Mouse (Mus musculus) neural tube, embryonic 15.5 days (tissue): ENCODE data around the gene Nsmce1. TPM values are rescaled to one million over a fixed set of nuclear protein-coding genes. Genes with fewer than 3 reads are reported as not detected.

Source experiments
- ATAC-seq: fragments of 200-750 bp; cut with Nextera tagmentation; 2 replicates; pipeline ENCODE4 v1.8.0; 2017; ENCODE audit warnings: mild to moderate bottlenecking, moderate TSS enrichment, moderate library complexity; ENCODE audit not compliant: low FRiP score
- H3K27ac ChIP-seq: fragments of 300-500 bp; sonication (generic); replicated peaks from 2 replicates; pipeline ENCODE4 v1.5.1; 2015; ENCODE audit warnings: mild to moderate bottlenecking, inconsistent platforms
- H3K27me3 ChIP-seq: fragments of 300-500 bp; sonication (generic); replicated peaks from 2 replicates; pipeline ENCODE4 v1.6.1; 2015; ENCODE audit warnings: inconsistent platforms
- H3K36me3 ChIP-seq: fragments of 300-500 bp; sonication (generic); 2 replicates; pipeline ENCODE4 v1.6.1; 2015; ENCODE audit warnings: inconsistent platforms
- H3K4me1 ChIP-seq: fragments of 300-500 bp; sonication (generic); 2 replicates; pipeline ENCODE4 v1.6.1; 2015; ENCODE audit warnings: inconsistent platforms
- H3K4me2 ChIP-seq: fragments of 300-500 bp; sonication (generic); 2 replicates; pipeline ENCODE4 v1.6.1; 2015; ENCODE audit warnings: inconsistent platforms, mild to moderate bottlenecking, moderate library complexity
- H3K4me3 ChIP-seq: fragments of 300-500 bp; sonication (generic); replicated peaks from 2 replicates; pipeline ENCODE4 v1.5.1; 2015; ENCODE audit warnings: mild to moderate bottlenecking, inconsistent platforms
- H3K9ac ChIP-seq: fragments of 300-500 bp; sonication (generic); replicated peaks from 2 replicates; pipeline ENCODE4 v1.6.1; 2015; ENCODE audit warnings: mild to moderate bottlenecking, inconsistent platforms
- H3K9me3 ChIP-seq: fragments of 300-500 bp; sonication (generic); replicated peaks from 2 replicates; pipeline ENCODE4 v1.6.1; 2016; ENCODE audit warnings: inconsistent platforms
- WGBS: fragments of 180-500 bp; shearing (Covaris S2); methylation state at CpG from one replicate; pipeline ENCODE4 v1.1.7; 2015; ENCODE audit warnings: mixed read lengths; 5-methylcytosine and 5-hydroxymethylcytosine counted together
- polyA plus RNA-seq: library from polyadenylated mRNA; unstranded; fragments of >200 nt; fragmentation: Nextera tagmentation; extraction: Ambion mirVana; gene quantifications from 2 replicates; pipeline ENCODE4 v1.2.1, GENCODE M21; 2015

Nsmce1 gene
- polyA plus RNA-seq, 1 experiment from 2014 or later: 87.8 TPM

DNA sequence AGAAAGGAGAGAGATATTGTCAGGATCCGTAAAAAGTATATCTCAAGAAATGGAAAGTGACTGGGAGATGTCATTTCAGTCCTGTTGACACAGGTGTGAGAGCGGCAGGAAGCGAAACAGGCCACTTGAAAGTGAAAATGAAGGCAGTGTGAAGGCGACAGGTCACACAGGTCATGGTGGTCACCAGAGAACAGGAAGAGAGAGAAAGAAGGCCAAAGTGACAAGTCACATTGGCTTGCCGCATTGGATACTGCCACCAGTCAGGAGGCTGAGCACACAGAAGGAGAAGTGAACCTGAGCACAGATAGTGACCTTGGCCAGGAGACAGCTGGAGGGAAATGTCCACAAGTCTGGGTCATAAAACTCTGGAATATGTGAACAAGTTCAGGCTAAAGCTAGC, 20.0 kb upstream of the Nsmce1 start:
- H3K27me3 ChIP-seq: no peaks in the 10 kb centered on the region

DNA sequence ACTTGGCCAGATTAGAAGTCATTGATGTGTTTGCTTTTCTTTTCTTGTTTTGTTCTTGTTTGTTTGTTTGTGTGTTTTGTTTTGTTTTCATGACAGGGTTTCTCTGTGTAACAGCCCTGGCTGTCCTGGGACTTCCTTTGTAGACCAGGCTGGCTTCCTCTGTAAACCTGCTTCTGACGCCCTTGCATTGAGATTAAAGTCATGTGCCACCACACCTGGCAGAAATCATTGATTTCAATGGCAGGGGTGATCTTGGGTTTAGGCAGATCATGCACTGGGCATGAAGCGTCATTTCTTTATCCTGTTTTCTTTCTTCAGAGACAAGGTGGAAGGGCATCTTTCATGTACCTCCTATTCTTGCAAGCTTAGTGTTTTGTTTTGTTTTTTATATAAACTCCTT, 15.9 kb upstream of the Nsmce1 start:
- H3K4me3 ChIP-seq: no peak overlapping the region
- H3K9me3 ChIP-seq: no peaks in the 10 kb centered on the region
- H3K4me1 ChIP-seq: no peaks in the 10 kb centered on the region
- no peak overlapping the region for H3K9ac ChIP-seq
- WGBS: 87% methylated on average over 2 of the region's 2 CpGs
- no peaks in the 10 kb centered on the region for H3K27me3 ChIP-seq
- no peaks in the 10 kb centered on the region for H3K36me3 ChIP-seq
- H3K27ac ChIP-seq: no peak overlapping the region
- no peak overlapping the region for H3K4me2 ChIP-seq
- no peak for ATAC-seq

More for the DNA sequence above, 20.0 kb upstream of the Nsmce1 start:
- no peaks in the 10 kb centered on the region for H3K9me3 ChIP-seq
- 85% methylated on average over 5 of the region's 5 CpGs for WGBS
- H3K4me3 ChIP-seq: no peak overlapping the region
- no peak overlapping the region for H3K4me2 ChIP-seq
- H3K4me1 ChIP-seq: no peaks in the 10 kb centered on the region
- H3K9ac ChIP-seq: no peak overlapping the region
- ATAC-seq: no peak
- no peaks in the 10 kb centered on the region for H3K36me3 ChIP-seq
- no peak overlapping the region for H3K27ac ChIP-seq

GRCm38 (mm10) chr7:125505568-125505967, 14.2 kb upstream of the Nsmce1 start:
- no peaks in the 10 kb centered on the region for H3K27me3 ChIP-seq
- H3K4me2 ChIP-seq: no peak overlapping the region
- no peak overlapping the region for H3K27ac ChIP-seq
- WGBS: 88% methylated on average over 10 of the region's 10 CpGs
- H3K36me3 ChIP-seq: no peaks in the 10 kb centered on the region
- H3K9ac ChIP-seq: no peak overlapping the region
- no peak overlapping the region for H3K4me3 ChIP-seq
- no peak for ATAC-seq
- H3K9me3 ChIP-seq: no peaks in the 10 kb centered on the region
- no peaks in the 10 kb centered on the region for H3K4me1 ChIP-seq

DNA sequence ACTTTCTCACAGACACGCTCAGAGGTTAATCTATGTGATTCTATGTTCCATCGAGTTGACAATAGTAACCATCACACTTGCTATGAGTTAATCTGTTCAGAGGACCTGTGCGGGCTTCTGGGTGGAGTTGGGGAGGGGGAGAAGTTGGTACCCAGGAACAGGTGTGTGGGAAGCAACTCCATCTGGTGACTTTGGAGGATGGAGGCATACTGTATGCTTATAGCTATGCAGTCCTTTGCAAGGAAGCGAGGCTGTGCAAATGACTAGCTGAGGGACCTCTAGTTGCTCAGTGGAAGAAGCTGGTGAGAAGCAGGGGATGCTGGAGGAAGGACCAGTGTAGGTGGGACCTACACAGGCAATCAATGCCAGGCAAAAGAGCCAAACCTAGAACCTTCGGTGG, 13.2 kb upstream of the Nsmce1 start:
- Histone ChIP-seq H3K9me3 (no peaks in the 10 kb centered on the region), H3K27me3 (no peaks in the 10 kb centered on the region), H3K4me1 (no peaks in the 10 kb centered on the region), H3K27ac (no peak overlapping the region), H3K9ac (no peak overlapping the region), H3K36me3 (no peaks in the 10 kb centered on the region), H3K4me2 (no peak overlapping the region), H3K4me3 (no peak overlapping the region)
- 93% methylated on average over 5 of the region's 5 CpGs for WGBS
- ATAC-seq: no peak

DNA sequence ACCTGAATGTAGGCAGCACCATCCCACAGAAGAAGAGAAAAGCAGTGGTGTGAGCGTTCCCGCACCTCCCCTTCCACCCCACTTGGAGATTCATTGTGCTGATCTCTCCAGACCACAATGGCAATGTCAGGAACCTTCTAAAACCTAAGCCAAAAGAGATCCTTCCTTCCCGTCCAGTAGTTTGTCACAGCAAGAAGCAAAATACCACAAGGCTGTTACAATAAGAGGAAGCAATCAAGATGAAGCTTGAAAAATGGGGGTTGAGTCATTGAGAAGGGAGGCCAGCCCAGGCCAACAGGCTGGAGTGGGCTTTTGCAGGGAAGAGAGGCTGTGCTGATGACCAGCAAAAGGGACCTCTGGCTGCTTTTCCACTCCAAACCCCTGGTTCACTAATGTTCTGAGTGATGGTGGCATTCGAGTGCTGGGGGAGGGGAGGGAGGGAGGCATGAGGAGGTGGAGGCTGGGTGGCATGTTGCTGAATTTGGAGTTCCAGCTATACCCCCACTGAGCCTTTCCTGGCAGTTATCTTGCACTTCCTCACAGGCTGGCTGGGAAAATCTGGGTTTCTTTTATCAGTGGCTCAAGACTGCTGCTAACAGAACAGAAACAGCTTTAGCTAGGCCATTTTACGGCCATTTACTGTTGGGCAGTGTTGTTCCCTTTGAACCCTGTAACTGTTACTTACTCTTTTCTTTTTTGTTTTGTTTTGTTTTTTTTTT, 12.1 kb upstream of the Nsmce1 start:
- H3K9ac ChIP-seq: no peak overlapping the region
- H3K36me3 ChIP-seq: no peaks in the 10 kb centered on the region
- H3K9me3 ChIP-seq: no peaks in the 10 kb centered on the region
- no peaks in the 10 kb centered on the region for H3K4me1 ChIP-seq
- H3K27ac ChIP-seq: no peak overlapping the region
- no peak overlapping the region for H3K4me3 ChIP-seq
- H3K4me2 ChIP-seq: no peak overlapping the region
- 78% methylated on average over 5 of the region's 5 CpGs for WGBS
- H3K27me3 ChIP-seq: no peaks in the 10 kb centered on the region
- no peak for ATAC-seq

DNA sequence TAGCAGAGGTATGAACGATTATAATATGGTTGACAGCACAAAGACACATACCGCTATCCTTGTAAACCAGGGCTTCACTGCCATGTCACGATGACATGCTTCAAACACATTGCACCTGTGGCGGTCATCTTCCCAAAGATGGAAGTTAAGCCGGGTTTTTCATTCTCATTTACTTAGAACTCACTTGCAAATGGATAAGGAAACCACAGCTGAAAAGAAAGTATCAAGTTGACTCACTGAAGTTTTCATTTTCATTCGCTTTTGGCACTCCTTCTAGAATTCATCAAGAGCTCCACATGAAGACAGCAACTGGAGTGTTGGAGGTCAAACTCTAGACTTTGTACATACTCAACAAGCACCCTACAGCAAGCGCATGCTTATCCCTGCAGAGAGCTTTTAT, 9.5 kb upstream of the Nsmce1 start:
- Histone ChIP-seq H3K9ac (no peak overlapping the region), H3K27ac (no peak overlapping the region), H3K9me3 (no peaks in the 10 kb centered on the region), H3K4me2 (no peak overlapping the region), H3K4me3 (no peak overlapping the region), H3K36me3 (no peaks in the 10 kb centered on the region), H3K27me3 (no peaks in the 10 kb centered on the region), H3K4me1 (no peaks in the 10 kb centered on the region)
- 90% methylated on average over 7 of the region's 7 CpGs for WGBS
- no peak for ATAC-seq

GRCm38 (mm10) chr7:125499927-125500868, 8.8 kb upstream of the Nsmce1 start:
- no peaks in the 10 kb centered on the region for H3K9me3 ChIP-seq
- H3K9ac ChIP-seq: no peak overlapping the region
- WGBS: 73% methylated on average over 13 of the region's 13 CpGs
- H3K27ac ChIP-seq: no peak overlapping the region
- no peaks in the 10 kb centered on the region for H3K36me3 ChIP-seq
- no peak overlapping the region for H3K4me3 ChIP-seq
- no peaks in the 10 kb centered on the region for H3K27me3 ChIP-seq
- no peaks in the 10 kb centered on the region for H3K4me1 ChIP-seq
- no peak for ATAC-seq
- H3K4me2 ChIP-seq: no peak overlapping the region

- H3K27me3 ChIP-seq: no peaks in the 10 kb centered on the region
- no peak overlapping the region for H3K27ac ChIP-seq
- no peak overlapping the region for H3K4me3 ChIP-seq
- 82% methylated on average over 6 of the region's 6 CpGs for WGBS
- no peaks in the 10 kb centered on the region for H3K36me3 ChIP-seq
- no peaks in the 10 kb centered on the region for H3K9me3 ChIP-seq
- no peak overlapping the region for H3K9ac ChIP-seq
- H3K4me1 ChIP-seq: peaks cover 9% of the 10 kb centered on the region
- no peak for ATAC-seq
- H3K4me2 ChIP-seq: no peak overlapping the region
Measured at GRCm38 (mm10) chr7:125495864-125496440, 4.6 kb upstream of the Nsmce1 start.

DNA sequence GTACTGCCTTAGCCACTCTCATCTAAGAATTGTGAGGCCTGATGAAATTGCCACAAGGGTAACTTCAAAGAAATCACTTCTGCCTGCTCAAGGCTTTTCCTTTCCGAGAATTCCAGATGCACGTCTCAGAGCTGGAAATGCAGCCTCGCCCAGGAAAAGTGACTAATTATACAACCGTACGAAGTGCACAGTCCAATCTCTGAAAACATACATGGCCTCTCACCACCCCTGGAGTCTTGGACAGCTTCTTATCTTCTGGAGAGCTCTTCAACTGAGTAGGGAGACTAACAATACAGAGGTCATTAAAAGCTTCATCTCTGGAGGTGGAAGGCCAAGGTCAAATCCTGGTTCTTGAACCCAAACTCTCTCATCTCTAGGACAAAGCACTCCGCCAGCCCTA, 1.2 kb upstream of the Nsmce1 start:
- Histone ChIP-seq H3K27ac (no peak overlapping the region), H3K36me3 (no peaks in the 10 kb centered on the region), H3K4me1 (peaks cover 26% of the 10 kb centered on the region), H3K4me3 (no peak overlapping the region), H3K9me3 (no peaks in the 10 kb centered on the region), H3K9ac (peak overlapping the region; percentile 74; the same call in 1 of the 2 replicates), H3K27me3 (no peaks in the 10 kb centered on the region), H3K4me2 (peak overlapping the region; percentile 70; the same call in 1 of the 2 replicates)
- 93% methylated on average over 6 of the region's 6 CpGs for WGBS
- ATAC-seq: no peak

DNA sequence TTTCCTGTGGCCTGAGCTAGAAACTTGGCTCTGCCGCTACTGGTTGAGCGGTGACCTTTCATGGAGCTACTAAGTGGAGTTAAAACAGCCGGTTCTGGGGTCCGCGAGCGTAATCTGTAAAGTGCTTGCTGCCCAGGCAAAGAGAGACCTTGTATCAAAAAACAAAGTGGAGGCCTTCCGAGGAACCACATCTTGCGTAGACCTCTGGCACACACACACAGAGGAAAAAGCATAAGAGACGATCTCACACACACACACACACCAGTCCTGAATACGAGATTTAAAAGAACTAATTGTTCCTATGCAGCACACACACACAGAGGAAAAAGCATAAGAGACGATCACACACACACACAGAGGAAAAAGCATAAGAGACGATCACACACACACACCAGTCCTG, 364 bp upstream of the Nsmce1 start:
- no peaks in the 10 kb centered on the region for H3K36me3 ChIP-seq
- WGBS: 21% methylated on average over 12 of the region's 12 CpGs
- peak overlapping the region; percentile 94 for H3K27ac ChIP-seq
- peaks cover 26% of the 10 kb centered on the region for H3K4me1 ChIP-seq
- peak overlapping the region; percentile 70 for H3K4me2 ChIP-seq
- peak; percentile 36 for ATAC-seq
- no peaks in the 10 kb centered on the region for H3K27me3 ChIP-seq
- peak overlapping the region; percentile 67 for H3K4me3 ChIP-seq
- peak overlapping the region; percentile 74 for H3K9ac ChIP-seq
- H3K9me3 ChIP-seq: no peaks in the 10 kb centered on the region

DNA sequence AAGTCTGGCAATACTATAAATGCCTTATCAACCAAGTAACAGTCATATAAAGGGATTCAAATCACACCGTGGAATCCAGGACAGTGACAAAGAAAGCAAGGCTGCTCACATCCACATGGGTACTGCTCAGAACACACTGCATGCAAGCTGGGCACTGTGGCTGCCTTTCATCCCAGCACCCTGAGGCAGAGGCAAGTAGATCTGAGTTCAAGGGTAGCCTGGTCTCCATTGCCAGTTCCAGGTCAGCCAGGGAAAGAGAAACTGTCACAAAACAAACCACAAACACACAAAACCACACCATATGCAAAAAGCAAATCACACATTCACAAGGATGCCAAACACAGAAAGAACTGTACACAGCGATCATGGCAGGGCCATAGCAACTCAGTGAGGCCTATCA, 1.8 kb downstream of the Nsmce1 start:
- H3K9ac ChIP-seq: no peak overlapping the region; the same call in 1 of the 2 replicates
- H3K9me3 ChIP-seq: no peaks in the 10 kb centered on the region
- H3K4me2 ChIP-seq: no peak overlapping the region
- WGBS: 91% methylated on average over 2 of the region's 2 CpGs
- H3K36me3 ChIP-seq: peaks cover 10% of the 10 kb centered on the region
- H3K27me3 ChIP-seq: no peaks in the 10 kb centered on the region
- no peak overlapping the region for H3K4me3 ChIP-seq
- H3K4me1 ChIP-seq: peaks cover 26% of the 10 kb centered on the region
- no peak for ATAC-seq
- H3K27ac ChIP-seq: no peak overlapping the region
